Mouse (Mus musculus) left cerebral cortex, adult 11 months (tissue): Measurements from ENCODE around the gene Fhit.
"Not testable (repeated sequence)": the region's sequence is repeated elsewhere in the genome, so short reads cannot be mapped to it uniquely, and the experiment has no call there.

Source experiments
- DNase-seq: peaks from one replicate; pipeline ENCODE4 v3.0.0; 2022; ENCODE audit warnings: low spot score

Gene Fhit

DNA sequence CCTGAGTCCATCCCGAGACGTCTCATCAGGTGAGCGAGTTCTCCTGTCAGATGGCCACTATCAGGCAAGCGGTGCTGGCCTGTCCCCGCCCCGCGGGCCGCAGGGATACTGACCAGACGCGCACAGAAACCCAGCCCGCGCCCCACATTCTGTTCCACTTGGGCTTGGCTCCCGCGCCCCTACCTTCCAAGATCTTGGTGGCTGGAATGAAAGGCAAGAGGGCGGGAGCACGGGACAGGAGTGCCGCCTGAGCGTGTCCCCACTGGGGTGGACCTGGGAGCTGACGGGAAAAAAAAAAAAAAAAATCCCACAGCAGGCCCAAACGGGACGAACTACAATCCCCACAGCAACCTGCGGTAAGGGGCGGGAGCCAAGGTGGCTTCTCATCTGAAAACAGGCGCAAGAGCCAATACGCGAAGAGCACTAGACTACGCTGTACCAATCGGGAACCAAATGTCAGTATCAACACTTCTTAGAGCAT lies at the start of gene Fhit:
Gene Fhit (minus strand): TSS at position 285 of the 481 bp plus-strand sequence.
- DNase-seq, result peak; percentile 90

- no peak for DNase-seq
Measured at GRCm38 (mm10) chr14:11206786-11207185, 45.0 kb upstream of the Fhit start.

- peak; percentile 80 for DNase-seq
Measured at GRCm38 (mm10) chr14:11160806-11161450, 907 bp downstream of the Fhit start.

- DNase-seq, result no peak
Measured at GRCm38 (mm10) chr14:11159641-11160040, 2.2 kb downstream of the Fhit start.

- no peak for DNase-seq
Measured at GRCm38 (mm10) chr14:11159021-11159420, 2.8 kb downstream of the Fhit start.

GRCm38 (mm10) chr14:11157741-11158140 lies 4.1 kb downstream of the Fhit start:
- no peak for DNase-seq

GRCm38 (mm10) chr14:11151634-11152321 lies 10.1 kb downstream of the Fhit start:
- DNase-seq, result no peak

DNA sequence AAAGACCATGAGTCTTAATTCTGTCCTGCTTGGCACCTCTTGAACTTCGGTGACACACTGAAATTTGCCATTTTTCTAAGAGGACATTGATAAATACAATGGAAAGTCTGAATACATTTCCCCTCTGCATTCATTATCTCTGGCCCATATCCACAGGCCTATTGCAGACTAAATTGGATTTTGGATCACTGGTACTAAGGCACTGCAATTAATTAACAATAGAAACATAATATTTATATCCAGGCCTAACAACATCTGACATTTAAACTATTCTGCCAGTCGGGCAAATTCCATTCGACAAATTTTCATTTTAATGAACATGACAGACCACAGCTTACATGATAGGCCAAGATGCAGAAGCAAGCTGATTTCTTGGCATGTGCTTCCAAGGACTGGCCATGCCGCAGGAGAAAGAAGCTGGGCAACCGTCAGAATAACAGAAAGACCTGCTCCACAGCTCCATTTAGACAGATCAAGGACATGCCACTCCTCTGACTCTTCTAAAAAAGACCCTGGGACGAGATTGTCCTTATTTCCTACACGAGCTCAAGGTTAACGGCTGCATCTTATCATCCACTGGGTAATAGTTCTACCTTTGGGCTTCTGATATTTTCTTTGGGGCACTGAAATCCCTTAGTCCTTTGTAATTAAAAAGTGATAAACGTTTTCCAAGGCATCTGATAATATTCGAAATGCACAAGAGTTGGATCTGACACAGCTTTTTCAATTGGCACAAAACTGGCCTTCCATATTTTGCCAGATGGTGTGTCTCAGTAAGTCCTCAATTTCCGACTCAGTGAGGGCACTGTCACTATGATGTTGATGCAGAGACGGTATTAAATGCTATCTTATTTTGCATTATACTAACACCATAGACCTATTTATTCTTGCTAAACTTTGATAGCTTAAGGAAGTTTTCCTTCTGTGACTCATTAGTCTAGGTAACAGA lies 27.8 kb downstream of the Fhit start:
- DNase-seq, result no peak

GRCm38 (mm10) chr14:11132637-11133474 lies 29.0 kb downstream of the Fhit start:
- DNase-seq, result no peak

DNA sequence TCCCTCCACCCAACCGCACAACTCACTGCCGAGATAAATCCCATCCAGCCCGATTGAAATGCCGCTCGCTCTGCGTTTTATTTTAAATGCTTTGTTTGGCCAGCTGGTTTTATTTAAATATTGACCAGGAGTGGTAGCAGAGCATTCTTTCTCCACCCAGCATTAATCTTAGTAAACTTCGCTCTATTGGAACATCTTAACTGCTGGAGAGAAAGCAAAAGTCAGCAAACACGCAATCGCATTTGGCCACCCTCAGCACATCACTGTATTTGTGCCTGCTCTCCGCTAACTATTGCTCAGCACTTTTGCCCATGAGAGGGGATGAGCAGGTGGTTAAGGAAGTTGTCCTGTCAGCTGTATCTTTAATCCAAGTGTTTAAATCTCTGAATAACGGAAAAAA lies 36.7 kb downstream of the Fhit start:
- no peak for DNase-seq

- DNase-seq, result no peak
Measured at GRCm38 (mm10) chr14:11119076-11119475, 42.8 kb downstream of the Fhit start.

GRCm38 (mm10) chr14:11085596-11085995 lies 76.2 kb downstream of the Fhit start:
- DNase-seq, result no peak

GRCm38 (mm10) chr14:11083946-11084345 lies 77.9 kb downstream of the Fhit start:
- no peak for DNase-seq

DNA sequence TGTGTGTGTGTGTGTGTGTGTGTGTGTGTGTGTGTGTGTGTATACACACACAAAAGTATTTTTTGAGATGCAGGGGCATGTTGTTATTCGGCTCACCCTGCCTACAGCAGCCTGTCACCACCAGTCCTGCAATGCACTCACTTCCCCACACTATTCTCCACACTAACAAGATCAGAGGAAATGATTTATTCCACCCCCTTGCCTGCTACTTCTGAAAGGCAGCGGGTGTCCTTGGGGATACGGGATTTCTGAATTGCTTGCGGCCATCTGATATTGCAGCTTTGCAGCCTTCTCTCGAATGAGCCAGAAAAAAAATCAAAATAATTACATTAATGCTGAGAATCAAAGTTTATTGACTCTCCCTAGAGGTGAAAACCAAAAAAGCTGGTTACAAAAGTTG lies 78.4 kb downstream of the Fhit start:
- no peak for DNase-seq

GRCm38 (mm10) chr14:11063594-11063993 lies 98.2 kb downstream of the Fhit start:
- DNase-seq, result no peak

- DNase-seq, result no peak
Measured at GRCm38 (mm10) chr14:11060221-11060620, 101.6 kb downstream of the Fhit start.

DNA sequence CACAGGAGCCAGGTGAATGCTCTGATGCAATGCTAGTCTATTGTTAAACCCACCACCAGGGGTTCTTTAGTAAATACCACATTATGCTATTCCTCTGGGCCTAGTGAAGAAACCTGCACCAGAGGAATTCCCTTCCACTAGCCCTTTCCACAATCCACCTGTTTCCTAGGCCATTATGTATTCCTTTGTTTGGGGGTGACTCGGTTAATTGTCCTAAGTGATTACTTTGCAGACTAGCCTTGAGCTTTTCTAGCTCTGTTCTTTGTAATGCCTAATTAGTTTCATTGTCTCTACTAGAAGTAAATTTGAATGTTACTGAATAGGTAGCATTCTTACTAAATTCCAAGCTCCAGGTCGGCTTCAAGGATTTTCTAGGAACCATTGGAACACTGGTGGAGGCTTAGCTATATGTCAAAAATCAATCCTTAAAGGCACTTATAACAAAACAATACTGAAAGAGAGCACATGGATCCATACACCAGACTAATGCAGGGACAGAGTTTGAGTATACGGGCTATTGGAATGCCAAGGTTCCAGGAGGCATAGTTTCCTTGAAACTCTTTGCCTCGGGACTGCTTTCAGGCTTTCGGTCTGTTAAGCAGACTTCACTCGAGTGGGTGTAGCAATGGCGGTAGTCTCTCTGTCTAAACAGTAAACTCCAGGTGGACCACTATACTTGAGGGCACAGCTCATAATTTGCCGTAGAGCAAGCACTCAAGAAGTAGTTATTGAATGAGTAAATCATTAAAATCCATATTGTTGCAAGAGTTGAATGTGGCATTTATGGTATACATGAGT lies 122.1 kb downstream of the Fhit start:
- DNase-seq, result not testable (repeated sequence)

GRCm38 (mm10) chr14:11021391-11021790 lies 140.4 kb downstream of the Fhit start:
- DNase-seq, result no peak

DNA sequence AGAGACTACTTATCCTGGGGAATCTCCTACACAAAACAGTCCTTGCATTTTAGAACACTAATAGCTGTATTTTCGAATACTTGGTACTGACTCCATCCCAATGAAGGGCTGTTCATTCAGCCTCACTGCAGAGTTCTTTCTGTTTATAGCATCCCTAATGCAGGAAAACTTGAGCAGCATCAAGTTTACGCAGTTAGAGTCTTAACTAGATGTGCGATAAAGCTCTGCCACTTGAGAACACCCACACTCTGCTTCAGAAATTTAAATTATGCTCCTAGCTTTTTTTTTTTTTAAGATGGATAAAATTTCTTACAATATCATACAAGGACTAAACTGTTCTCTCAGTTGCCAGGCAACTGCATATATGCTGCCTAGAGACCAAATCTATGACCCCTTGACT lies 183.2 kb downstream of the Fhit start:
- peak; percentile 4 for DNase-seq

DNA sequence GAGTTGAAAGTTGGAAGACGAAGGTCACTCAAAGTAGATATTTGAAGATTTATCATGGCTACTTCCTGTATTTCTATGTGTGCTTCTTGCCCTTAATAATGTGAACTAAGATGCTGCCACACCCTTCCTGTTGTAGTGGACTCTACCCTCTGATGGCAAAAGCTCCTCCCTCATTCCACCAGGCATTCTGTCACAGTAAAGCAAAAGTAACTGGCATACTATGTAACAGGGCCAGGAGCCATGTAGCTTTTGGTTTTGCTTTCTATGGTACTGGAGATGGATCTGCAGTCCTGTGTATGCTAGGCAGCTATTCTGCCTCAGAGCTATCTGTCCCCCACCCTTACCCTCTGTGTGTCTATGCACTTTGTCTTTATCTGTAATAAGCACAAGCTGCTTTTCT lies 220.2 kb downstream of the Fhit start:
- DNase-seq, result no peak

DNA sequence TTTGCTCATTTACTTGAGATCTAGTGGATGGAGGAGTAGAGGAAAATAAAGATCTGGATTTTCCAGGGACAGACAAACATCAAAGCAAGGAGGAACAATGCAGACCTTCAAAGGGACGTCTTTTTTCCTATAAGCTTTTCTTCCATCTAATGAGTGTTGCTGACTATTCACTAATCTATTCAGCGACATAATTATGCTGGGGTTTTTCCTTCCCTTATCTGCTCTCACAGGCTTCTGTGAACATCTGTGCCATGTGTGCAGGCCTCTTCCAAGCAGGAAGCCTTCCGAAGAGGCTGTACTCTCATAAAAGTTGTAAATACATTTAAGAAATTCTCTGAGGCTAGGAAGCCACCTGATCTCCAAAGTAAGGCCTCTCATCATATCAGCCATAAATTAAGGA lies 228.2 kb downstream of the Fhit start:
- DNase-seq, result no peak
